Mouse (Mus musculus): Measurements from ENCODE around the gene Dnmbp.

The Dnmbp gene

GRCm38 (mm10) chr19:43944566-43944965 lies 4.6 kb upstream of the Dnmbp start:
- no peak for DNase-seq (ENCODE audit: low spot score)

GRCm38 (mm10) chr19:43943076-43943475 lies 3.1 kb upstream of the Dnmbp start:
- DNase-seq (ENCODE audit: low spot score), result no peak

- peak; percentile 45 for DNase-seq (ENCODE audit: low spot score)
Measured at GRCm38 (mm10) chr19:43939171-43939768, 721 bp downstream of the Dnmbp start.

- DNase-seq (ENCODE audit: low spot score), result no peak
Measured at GRCm38 (mm10) chr19:43938355-43938754, 1.6 kb downstream of the Dnmbp start.

- no peak for DNase-seq (ENCODE audit: low spot score)
Measured at GRCm38 (mm10) chr19:43930926-43931325, 9.1 kb downstream of the Dnmbp start.

- no peak for DNase-seq (ENCODE audit: low spot score)
Measured at GRCm38 (mm10) chr19:43930366-43930765, 9.6 kb downstream of the Dnmbp start.

GRCm38 (mm10) chr19:43929869-43930268 lies 10.1 kb downstream of the Dnmbp start:
- DNase-seq (ENCODE audit: low spot score), result no peak

- no peak for DNase-seq (ENCODE audit: low spot score)
Measured at GRCm38 (mm10) chr19:43927967-43928366, 12.0 kb downstream of the Dnmbp start.

- DNase-seq (ENCODE audit: low spot score), result no peak
Measured at GRCm38 (mm10) chr19:43927057-43927456, 12.9 kb downstream of the Dnmbp start.

- DNase-seq (ENCODE audit: low spot score), result peak; percentile 65
Measured at GRCm38 (mm10) chr19:43926141-43926987, 13.6 kb downstream of the Dnmbp start.

GRCm38 (mm10) chr19:43924361-43924760 lies 15.6 kb downstream of the Dnmbp start:
- no peak for DNase-seq (ENCODE audit: low spot score)

GRCm38 (mm10) chr19:43922963-43923362 lies 17.0 kb downstream of the Dnmbp start:
- DNase-seq (ENCODE audit: low spot score), result no peak

- DNase-seq (ENCODE audit: low spot score), result no peak
Measured at GRCm38 (mm10) chr19:43921410-43921809, 18.6 kb downstream of the Dnmbp start.

- no peak for DNase-seq (ENCODE audit: low spot score)
Measured at GRCm38 (mm10) chr19:43920453-43921300, 19.3 kb downstream of the Dnmbp start.

- DNase-seq (ENCODE audit: low spot score), result peak; percentile 30
Measured at GRCm38 (mm10) chr19:43919841-43920240, 20.1 kb downstream of the Dnmbp start.

GRCm38 (mm10) chr19:43918834-43919233 lies 21.2 kb downstream of the Dnmbp start:
- DNase-seq (ENCODE audit: low spot score), result peak; percentile 81

GRCm38 (mm10) chr19:43917763-43918162 lies 22.2 kb downstream of the Dnmbp start:
- no peak for DNase-seq (ENCODE audit: low spot score)

- DNase-seq (ENCODE audit: low spot score), result no peak
Measured at GRCm38 (mm10) chr19:43917406-43917691, 22.6 kb downstream of the Dnmbp start.

GRCm38 (mm10) chr19:43916586-43917405 lies 23.2 kb downstream of the Dnmbp start:
- DNase-seq (ENCODE audit: low spot score), result peak; percentile 64

GRCm38 (mm10) chr19:43915431-43915830 lies 24.6 kb downstream of the Dnmbp start:
- peak; percentile 32 for DNase-seq (ENCODE audit: low spot score)

- DNase-seq (ENCODE audit: low spot score), result no peak
Measured at GRCm38 (mm10) chr19:43914986-43915385, 25.0 kb downstream of the Dnmbp start.
